Mouse (Mus musculus) MEL (cell line): ENCODE data around the gene Tead3. TPM values are rescaled to one million over a fixed set of nuclear protein-coding genes. Genes with fewer than 3 reads are reported as not detected.

ENCODE experiments used
- DNase-seq: peaks from one replicate; pipeline ENCODE4 v3.0.0; 2011; ENCODE audit warnings: low read depth, low spot score
- H3K27ac ChIP-seq: 2 replicates; pipeline ENCODE4 v1.5.1; 2012; ENCODE audit warnings: low read depth, mild to moderate bottlenecking, control low read depth, low read length, moderate library complexity; ENCODE audit not compliant: control insufficient read depth
- H3K27me3 ChIP-seq, 2 experiments: fragments of 150-350 bp in 1 of 2; sonication (generic) in 1 of 2; 2 replicates each; pipeline ENCODE4 v1.6.1; 2012; ENCODE audit warnings: low read length in 2 of 2, mild to moderate bottlenecking in 2 of 2, improper control_type of control experiment in 1 of 2, moderate library complexity in 1 of 2; ENCODE audit not compliant: insufficient read depth in 2 of 2, control insufficient read depth in 1 of 2
- H3K36me3 ChIP-seq, 2 experiments: 2 replicates each; pipeline ENCODE4 v1.6.1; 2012 to 2014; ENCODE audit warnings: low read length in 2 of 2, improper control_type of control experiment in 1 of 2, inconsistent platforms in 1 of 2, mild to moderate bottlenecking in 1 of 2; ENCODE audit not compliant: insufficient read depth in 2 of 2, control insufficient read depth in 1 of 2
- H3K4me1 ChIP-seq, 2 experiments: fragments of 150-350 bp in 1 of 2; sonication (generic) in 1 of 2; 2 replicates each; pipeline ENCODE4 v1.6.1; 2012; ENCODE audit warnings: low read length in 2 of 2, improper control_type of control experiment in 1 of 2, mild to moderate bottlenecking in 1 of 2; ENCODE audit not compliant: insufficient read depth in 2 of 2, control insufficient read depth in 1 of 2
- H3K4me3 ChIP-seq, 2 experiments: fragments of 150-350 bp in 1 of 2; sonication (generic) in 1 of 2; 2 replicates each; pipeline ENCODE4 v1.5.1; 2012; ENCODE audit warnings: low read depth in 2 of 2, low read length in 2 of 2, mild to moderate bottlenecking in 2 of 2, moderate library complexity in 2 of 2, control low read depth in 1 of 2, improper control_type of control experiment in 1 of 2; ENCODE audit not compliant: control insufficient read depth in 1 of 2, insufficient read depth in 1 of 2
- H3K79me2 ChIP-seq: 2 replicates; pipeline ENCODE4 v1.6.1; 2012; ENCODE audit warnings: mild to moderate bottlenecking, low read length, moderate library complexity; ENCODE audit not compliant: control insufficient read depth, poor library complexity, insufficient read depth
- H3K9ac ChIP-seq: 2 replicates; pipeline ENCODE4 v1.6.1; 2012; ENCODE audit warnings: low read depth, mild to moderate bottlenecking, control low read depth, low read length, moderate library complexity; ENCODE audit not compliant: control insufficient read depth, poor library complexity, severe bottlenecking
- H3K9me3 ChIP-seq: fragments of 150-350 bp; sonication (generic); replicated peaks from 2 replicates; pipeline ENCODE4 v1.6.1; 2012; ENCODE audit warnings: mild to moderate bottlenecking, low read length, improper control_type of control experiment, moderate library complexity; ENCODE audit not compliant: insufficient read depth
- BHLHE40 ChIP-seq: IDR thresholded peaks from 2 replicates; pipeline ENCODE4 v1.6.1; 2012; ENCODE audit warnings: low read depth, mild to moderate bottlenecking, inconsistent platforms, low read length, improper control_type of control experiment, borderline replicate concordance
- CHD1 ChIP-seq: IDR thresholded peaks from 2 replicates; pipeline ENCODE4 v1.6.1; 2012; ENCODE audit warnings: low read depth, mild to moderate bottlenecking, inconsistent platforms, low read length, improper control_type of control experiment
- CTCF ChIP-seq, 3 experiments: IDR thresholded peaks in 2 of 3; conservative IDR thresholded peaks in 1 of 3; 2 replicates each; pipeline ENCODE4 v1.5.1; 2011 to 2012; ENCODE audit warnings: low read length in 3 of 3, low read depth in 2 of 3, mild to moderate bottlenecking in 2 of 3, improper control_type of control experiment in 1 of 3, inconsistent platforms in 1 of 3, mixed read lengths in 1 of 3, moderate library complexity in 1 of 3; ENCODE audit not compliant: control insufficient read depth in 1 of 3, insufficient read depth in 1 of 3, poor library complexity in 1 of 3, severe bottlenecking in 1 of 3
- E2F4 ChIP-seq: IDR thresholded peaks from 2 replicates; pipeline ENCODE4 v1.6.1; 2011; ENCODE audit warnings: low read depth, low read length, improper control_type of control experiment, borderline replicate concordance
- EP300 ChIP-seq, 2 experiments: IDR thresholded peaks; 2 replicates each; pipeline ENCODE4 v1.6.1; 2011; ENCODE audit warnings: improper control_type of control experiment in 2 of 2, low read length in 2 of 2, low read depth in 1 of 2, mild to moderate bottlenecking in 1 of 2
- ETS1 ChIP-seq: IDR thresholded peaks from 2 replicates; pipeline ENCODE4 v1.6.1; 2012; ENCODE audit warnings: low read depth, mild to moderate bottlenecking, inconsistent platforms, low read length, improper control_type of control experiment, moderate library complexity
- HCFC1 ChIP-seq: IDR thresholded peaks from 2 replicates; pipeline ENCODE4 v1.6.1; 2012; ENCODE audit warnings: low read depth, mild to moderate bottlenecking, inconsistent platforms, low read length, improper control_type of control experiment, moderate library complexity
- JUND ChIP-seq: IDR thresholded peaks from 2 replicates; pipeline ENCODE4 v1.6.1; 2011; ENCODE audit warnings: low read depth, mild to moderate bottlenecking, improper control_type of control experiment, low read length
- KAT2A ChIP-seq: conservative IDR thresholded peaks from 2 replicates; pipeline ENCODE4 v1.6.1; 2012; ENCODE audit warnings: low read depth, low read length, improper control_type of control experiment, inconsistent platforms
- MAZ ChIP-seq: IDR thresholded peaks from 2 replicates; pipeline ENCODE4 v1.6.1; 2012; ENCODE audit warnings: low read depth, mild to moderate bottlenecking, inconsistent platforms, low read length, improper control_type of control experiment
- MYC ChIP-seq: IDR thresholded peaks from 2 replicates; pipeline ENCODE4 v1.6.1; 2011; ENCODE audit warnings: low read depth, mild to moderate bottlenecking, low read length, improper control_type of control experiment, moderate library complexity
- NRF1 ChIP-seq: IDR thresholded peaks from 2 replicates; pipeline ENCODE4 v1.6.1; 2014; ENCODE audit warnings: low read depth, mild to moderate bottlenecking, inconsistent platforms, low read length, improper control_type of control experiment, moderate library complexity; ENCODE audit not compliant: poor library complexity, insufficient read depth, severe bottlenecking
- POLR2A ChIP-seq, 2 experiments: IDR thresholded peaks; 2 replicates each; pipeline ENCODE4 v1.6.1; 2011 to 2012; ENCODE audit warnings: low read length in 2 of 2, mild to moderate bottlenecking in 2 of 2, control low read depth in 1 of 2, improper control_type of control experiment in 1 of 2, low read depth in 1 of 2, moderate library complexity in 1 of 2; ENCODE audit not compliant: control insufficient read depth in 1 of 2, insufficient read depth in 1 of 2, poor library complexity in 1 of 2
- POLR2AphosphoS2 ChIP-seq: IDR thresholded peaks from 2 replicates; pipeline ENCODE4 v1.6.1; 2011; ENCODE audit warnings: low read length, improper control_type of control experiment
- POLR2AphosphoS5 ChIP-seq: IDR thresholded peaks from 2 replicates; pipeline ENCODE4 v1.6.1; 2012; ENCODE audit warnings: low read depth, borderline replicate concordance, mild to moderate bottlenecking, inconsistent platforms, low read length, moderate library complexity, mixed read lengths
- RAD21 ChIP-seq: IDR thresholded peaks from 2 replicates; pipeline ENCODE4 v1.6.1; 2011; ENCODE audit warnings: mild to moderate bottlenecking, low read depth, low read length, improper control_type of control experiment
- RCOR1 ChIP-seq: IDR thresholded peaks from 2 replicates; pipeline ENCODE4 v1.6.1; 2012; ENCODE audit warnings: low read depth, mild to moderate bottlenecking, inconsistent platforms, low read length, improper control_type of control experiment
- SIN3A ChIP-seq: IDR thresholded peaks from 2 replicates; pipeline ENCODE4 v1.6.1; 2012; ENCODE audit warnings: low read length, improper control_type of control experiment, inconsistent platforms
- SMC3 ChIP-seq: IDR thresholded peaks from 2 replicates; pipeline ENCODE4 v1.6.1; 2011; ENCODE audit warnings: low read depth, low read length, improper control_type of control experiment
- TAL1 ChIP-seq: IDR thresholded peaks from 2 replicates; pipeline ENCODE4 v1.6.1; 2012; ENCODE audit warnings: mild to moderate bottlenecking, inconsistent platforms, low read length, moderate library complexity, mixed read lengths
- TBP ChIP-seq: IDR thresholded peaks from 2 replicates; pipeline ENCODE4 v1.8.0; 2011; ENCODE audit warnings: low read depth, low read length, improper control_type of control experiment
- UBTF ChIP-seq: IDR thresholded peaks from 2 replicates; pipeline ENCODE4 v1.6.1; 2012; ENCODE audit warnings: low read depth, mild to moderate bottlenecking, inconsistent platforms, low read length, improper control_type of control experiment, moderate library complexity, borderline replicate concordance; ENCODE audit not compliant: insufficient read depth
- ZC3H11A ChIP-seq: IDR thresholded peaks from 2 replicates; pipeline ENCODE4 v1.6.1; 2012; ENCODE audit warnings: low read depth, mild to moderate bottlenecking, inconsistent platforms, low read length, improper control_type of control experiment
- ZMIZ1 ChIP-seq: IDR thresholded peaks from 2 replicates; pipeline ENCODE4 v1.6.1; 2012; ENCODE audit warnings: low read depth, mild to moderate bottlenecking, inconsistent platforms, low read length, improper control_type of control experiment, moderate library complexity
- polyA plus RNA-seq, 2 experiments: library from polyadenylated mRNA; stranded (reverse) in 1 of 2; unstranded in 1 of 2; fragments of >175 nt in 1 of 2; fragments of >200 nt in 1 of 2; gene quantifications; 2 replicates each; pipeline versions ENCODE4 v1.2.1 to v1.2.4; 2012; ENCODE audit warnings: low replicate concordance in 2 of 2, low read depth in 1 of 2; ENCODE audit not compliant: insufficient read length in 2 of 2, insufficient read depth in 1 of 2, missing spikeins in 1 of 2
- total RNA-seq: library from RNA; depleted of rRNA; stranded (reverse); fragments of 300-350 nt; gene quantifications from 2 replicates; pipeline ENCODE4 v1.2.3, GENCODE M21; 2012

Tead3 gene
- total and polyA plus RNA-seq, 3 experiments = 0.73 to 4.1 TPM; not detected in 1

GRCm38 (mm10) chr17:28386150-28386905 lies 35.7 kb upstream of the Tead3 start:
- Histone ChIP-seq H3K27me3 (no peaks in the 10 kb centered on the region), H3K9me3 (no peaks in the 10 kb centered on the region), H3K79me2 (no peaks in the 10 kb centered on the region), H3K27ac (no peak overlapping the region), H3K4me3 (no peak overlapping the region), H3K4me1 (no peaks in the 10 kb centered on the region), H3K9ac (no peak overlapping the region), H3K36me3 (no peaks in the 10 kb centered on the region)
- DNase-seq = peak; percentile 77
- no peak for TF ChIP-seq EP300 (IDR thresholded peaks at IDR 0.05; ENCODE audit: low read depth in 1 of 2, low read length in 2 of 2)
- TF ChIP-seq RAD21 = peak; percentile 45
- no peak for TF ChIP-seq JUND
- TF ChIP-seq CTCF (IDR thresholded peaks at IDR 0.05 in 2 of 3, conservative IDR thresholded peaks at IDR 0.05 in 1 of 3; ENCODE audit: control insufficient read depth in 1 of 3, insufficient read depth in 1 of 3, low read depth in 2 of 3, low read length in 3 of 3, poor library complexity in 1 of 3, severe bottlenecking in 1 of 3) = peak; percentile 84 to 96 (median 94)
- peak; percentile 91 for TF ChIP-seq SMC3

DNA sequence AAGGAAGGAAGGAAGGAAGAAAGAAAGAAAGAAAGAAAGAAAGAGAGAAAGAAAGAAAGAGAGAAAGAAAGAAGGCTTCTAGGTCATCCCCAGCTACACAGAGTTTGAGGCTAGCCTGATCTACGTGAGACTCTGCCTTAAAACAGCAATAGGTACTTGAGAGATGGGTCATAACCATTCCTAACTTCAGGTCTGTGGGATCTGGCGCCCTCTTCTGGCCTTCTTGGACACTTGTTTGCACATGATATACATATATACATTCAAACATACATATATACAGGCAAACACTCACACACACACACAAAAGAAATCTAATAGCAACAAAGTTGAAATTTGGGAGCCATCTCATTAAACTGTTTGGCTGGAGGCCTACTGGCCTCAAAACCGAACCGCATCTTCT lies 33.7 kb upstream of the Tead3 start:
- Histone ChIP-seq H3K4me1 (no peaks in the 10 kb centered on the region), H3K27me3 (no peaks in the 10 kb centered on the region), H3K36me3 (no peaks in the 10 kb centered on the region), H3K27ac (no peak overlapping the region), H3K9ac (no peak overlapping the region), H3K79me2 (no peaks in the 10 kb centered on the region), H3K9me3 (no peaks in the 10 kb centered on the region), H3K4me3 (no peak overlapping the region)
- peak; percentile 85 for DNase-seq
- no peak for TF ChIP-seq MAZ
- TF ChIP-seq ZC3H11A = peak; percentile 46
- TF ChIP-seq ZMIZ1 = no peak
- no peak for TF ChIP-seq KAT2A
- no peak for TF ChIP-seq EP300 (IDR thresholded peaks at IDR 0.05; ENCODE audit: low read depth in 1 of 2, low read length in 2 of 2)
- no peak for TF ChIP-seq JUND
- peak; percentile 51 for TF ChIP-seq RAD21
- TF ChIP-seq NRF1 = no peak
- no peak for TF ChIP-seq POLR2A (IDR thresholded peaks at IDR 0.05; ENCODE audit: control insufficient read depth in 1 of 2, insufficient read depth in 1 of 2, low read depth in 1 of 2, low read length in 2 of 2, poor library complexity in 1 of 2)
- TF ChIP-seq CTCF (IDR thresholded peaks at IDR 0.05 in 2 of 3, conservative IDR thresholded peaks at IDR 0.05 in 1 of 3; ENCODE audit: control insufficient read depth in 1 of 3, insufficient read depth in 1 of 3, low read depth in 2 of 3, low read length in 3 of 3, poor library complexity in 1 of 3, severe bottlenecking in 1 of 3) = peak; percentile 58 to 71 (median 64)
- peak; percentile 57 for TF ChIP-seq SMC3

GRCm38 (mm10) chr17:28380255-28380654 lies 29.6 kb upstream of the Tead3 start:
- DNase-seq = no peak
- Histone ChIP-seq H3K9me3 (no peaks in the 10 kb centered on the region), H3K4me3 (no peak overlapping the region), H3K9ac (no peak overlapping the region), H3K27ac (no peak overlapping the region), H3K27me3 (no peaks in the 10 kb centered on the region), H3K36me3 (peaks cover 0 to 9% of the 10 kb centered on the region in 2 experiments; a peak in 2 of 4 replicates), H3K4me1 (peaks cover 0 to 13% of the 10 kb centered on the region in 2 experiments; a peak in 2 of 4 replicates), H3K79me2 (no peaks in the 10 kb centered on the region)
- no peak for TF ChIP-seq BHLHE40
- no peak for TF ChIP-seq TAL1
- TF ChIP-seq ETS1 = no peak
- TF ChIP-seq E2F4 = no peak
- no peak for TF ChIP-seq EP300 (IDR thresholded peaks at IDR 0.05; ENCODE audit: low read depth in 1 of 2, low read length in 2 of 2)
- TF ChIP-seq POLR2AphosphoS2 = no peak
- no peak for TF ChIP-seq MYC
- no peak for TF ChIP-seq HCFC1
- no peak for TF ChIP-seq TBP
- TF ChIP-seq RCOR1 = no peak
- TF ChIP-seq SIN3A = no peak
- no peak for TF ChIP-seq UBTF
- no peak for TF ChIP-seq CHD1
- TF ChIP-seq POLR2AphosphoS5 = no peak
